Mouse (Mus musculus) kidney, adult 2 months (tissue): ENCODE data around the gene Tinagl1.

Experiments used
- CTCF ChIP-seq: fragments of 200-500 bp; conservative IDR thresholded peaks from 2 replicates; pipeline ENCODE4 v1.5.1; 2011; ENCODE audit warnings: low read depth, mild to moderate bottlenecking, control low read depth, low read length, moderate library complexity, mixed read lengths; ENCODE audit not compliant: insufficient read depth, insufficient read length
- POLR2A ChIP-seq: fragments of 200-500 bp; IDR thresholded peaks from one replicate; pipeline ENCODE4 v1.6.1; 2011; ENCODE audit warnings: low read depth, low read length, control low read depth

DNA sequence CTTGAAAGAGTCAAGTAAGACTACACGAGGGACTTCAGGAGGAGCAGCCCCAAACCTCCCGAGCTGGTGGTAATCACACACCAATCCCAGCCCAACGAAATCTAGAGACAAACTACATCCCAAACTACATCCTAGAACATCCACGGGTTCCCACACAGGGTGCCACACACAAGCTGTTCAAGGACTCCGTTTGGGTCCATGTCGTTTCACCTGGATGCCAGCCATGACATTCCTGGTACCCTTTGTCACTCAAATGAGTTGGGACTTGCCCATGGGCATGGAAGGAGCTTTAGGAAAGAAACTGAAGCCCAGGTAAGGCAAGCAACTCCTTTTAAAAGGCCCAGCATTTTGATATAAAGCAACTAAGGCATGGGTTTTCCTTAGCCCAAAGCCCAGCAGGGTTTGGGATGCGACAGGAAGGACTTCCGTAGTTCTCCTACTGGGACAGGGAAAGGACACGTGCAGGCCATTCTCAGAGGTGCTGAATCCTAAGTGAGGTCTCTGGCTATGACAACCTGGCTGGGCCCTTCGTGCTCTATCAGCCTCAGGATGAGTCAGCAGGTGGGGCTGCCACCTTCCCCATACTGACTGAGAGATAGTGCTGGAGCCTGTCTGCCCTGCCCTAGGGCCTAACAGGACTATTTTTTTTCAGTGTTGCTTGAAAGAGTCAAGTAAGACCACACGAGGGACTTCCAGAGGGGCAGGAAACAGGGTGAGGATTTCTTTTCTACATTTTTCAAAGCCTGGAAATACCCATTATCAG is 1.7 kb downstream of the Tinagl1 start:
- no peak for TF ChIP-seq CTCF
- TF ChIP-seq POLR2A, result no peak
